Mouse (Mus musculus) cortical plate, adult 2 months (tissue): ENCODE measurements at regions not wholly inside any gene's neighbourhood (a gene's known extent, or its start where the extent isn't known, plus 50 kb on each side); places are given as distances from the start of the nearest gene placed in this dataset.

ENCODE experiments used
- CTCF ChIP-seq: fragments of 200-500 bp; IDR thresholded peaks from 2 replicates; pipeline ENCODE4 v1.5.1; 2011; ENCODE audit warnings: mild to moderate bottlenecking, control low read depth, low read length; ENCODE audit not compliant: insufficient read depth; ENCODE audit errors: extremely low read depth
- POLR2A ChIP-seq: fragments of 200-500 bp; IDR thresholded peaks from 2 replicates; pipeline ENCODE4 v1.6.1; 2011; ENCODE audit warnings: mild to moderate bottlenecking, low read length, control low read depth; ENCODE audit not compliant: insufficient read depth; ENCODE audit errors: extremely low read depth

DNA sequence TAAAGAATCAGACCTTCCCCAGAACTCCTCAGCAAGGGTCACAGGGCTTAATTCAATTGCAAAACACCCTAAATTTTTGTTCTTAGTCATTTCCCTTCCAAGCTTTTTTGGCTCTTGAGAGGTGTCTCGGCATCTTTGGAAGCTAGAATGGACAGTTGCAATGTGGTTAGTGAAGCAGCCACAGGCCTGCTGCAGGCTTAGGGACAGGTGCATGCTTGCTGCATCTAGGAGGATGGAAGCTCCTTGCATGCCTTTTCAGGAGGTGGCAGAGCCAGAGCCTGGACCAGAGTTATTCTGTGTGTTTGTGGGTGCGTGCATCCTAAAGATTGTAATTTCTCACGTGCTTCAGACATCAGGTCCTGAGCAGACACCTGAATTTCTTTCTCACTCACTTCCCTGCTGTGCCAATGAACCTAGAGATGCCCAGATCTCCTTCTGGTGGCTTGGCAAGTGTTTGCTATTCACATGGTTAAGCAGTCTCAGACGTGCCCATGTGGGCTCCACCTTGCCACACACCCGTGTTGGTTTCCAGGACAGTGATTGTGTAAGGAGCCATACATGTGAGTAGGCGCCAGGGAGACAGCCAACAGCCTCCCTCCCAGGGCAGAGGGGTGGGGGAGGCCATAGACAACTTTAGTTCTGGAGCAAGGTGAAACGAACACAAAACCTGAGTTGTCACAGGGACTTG is 246.3 kb upstream of the Maf start:
- TF ChIP-seq CTCF (no peak), POLR2A (no peak)
